In the genomic region with DNA sequence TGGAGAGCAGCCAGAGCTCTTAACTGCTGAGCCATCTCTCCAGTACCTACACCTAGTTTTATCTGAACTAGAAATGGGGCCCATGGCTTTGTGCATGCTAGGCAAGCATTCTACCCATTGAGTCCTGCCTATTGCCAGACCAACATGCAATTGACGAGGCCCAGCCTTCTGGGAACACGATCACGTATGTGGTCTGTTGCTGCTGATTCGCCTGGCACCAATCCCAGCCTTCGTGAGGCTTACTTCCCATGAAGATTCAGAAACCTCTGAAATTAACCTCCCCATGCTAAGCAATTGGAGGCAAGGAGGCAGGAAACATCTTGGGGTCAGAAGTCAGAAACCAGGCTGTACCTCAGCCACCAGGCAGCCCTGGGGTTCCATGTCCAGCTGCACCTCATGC, we compare ENCODE assay signal across 11 mouse cellular contexts. TPM values are rescaled to one million over a fixed set of nuclear protein-coding genes. Genes with fewer than 3 reads are reported as not detected.
A peak's percentile ranks its signal among the peaks of the same experiment; 100 is the strongest.
DNase-seq lines count a peak whose midpoint lies in the region; ATAC-seq and TF ChIP-seq lines count a peak whose summit lies in the region.
"Had no signal": no experiment of that assay in that cellular context is flagged by ENCODE, and none has a peak within 500 bp of the region (broad histone marks: within the 10 kb centered on the region; RNA-seq: fewer than 3 reads in every experiment).

No protein-coding gene starts in this region.

- no peak overlapping the region for H3K9ac ChIP-seq in kidney, postnatal 0 days (ENCODE audit: low read depth, low read length)
- H3K9ac ChIP-seq in embryonic facial prominence, embryonic 12.5 days, result no peak overlapping the region
- H3K9ac ChIP-seq in liver, embryonic 13.5 days, result no peak overlapping the region

- no peaks in the 10 kb centered on the region for H3K27me3 ChIP-seq in heart, embryonic 10.5 days (ENCODE audit: insufficient read depth, poor library complexity, severe bottlenecking)
- no peaks in the 10 kb centered on the region for H3K27me3 ChIP-seq in kidney, postnatal 0 days (ENCODE audit: insufficient read depth, low read length)
- H3K27me3 ChIP-seq in embryonic facial prominence, embryonic 12.5 days, result no peaks in the 10 kb centered on the region
- H3K27me3 ChIP-seq in liver, embryonic 13.5 days, result no peaks in the 10 kb centered on the region

- WGBS in heart, embryonic 10.5 days, result 87% methylated on average over 5 of the region's 5 CpGs
- 74% methylated on average over 5 of the region's 5 CpGs for WGBS in kidney, postnatal 0 days
- 45% methylated on average over 5 of the region's 5 CpGs for WGBS in embryonic facial prominence, embryonic 12.5 days
- 76% methylated on average over 5 of the region's 5 CpGs for WGBS in liver, embryonic 13.5 days (ENCODE audit: insufficient replicate concordance)

- intact Hi-C loops in heart, postnatal 36 days (cut with DNase I), result no loop called here

- no peak for TF ChIP-seq CTCF in kidney, postnatal 0 days (IDR thresholded peaks at IDR 0.05; ENCODE audit: low read depth)

- H3K4me2 ChIP-seq in kidney, postnatal 0 days (ENCODE audit: low read length), result no peak overlapping the region
- peak overlapping the region; percentile 19; the same call in 1 of the 2 replicates for H3K4me2 ChIP-seq in embryonic facial prominence, embryonic 12.5 days (replicated peaks)
- no peak overlapping the region for H3K4me2 ChIP-seq in liver, embryonic 13.5 days

- no peak overlapping the region for H3K4me3 ChIP-seq in heart, embryonic 10.5 days
- H3K4me3 ChIP-seq in kidney, postnatal 0 days (replicated peaks; ENCODE audit: low read depth, low read length), result no peak overlapping the region
- 0 out of 2 replicates have a peak overlapping the region, but pooled peaks have one; percentile 0 for H3K4me3 ChIP-seq in embryonic facial prominence, embryonic 12.5 days
- H3K4me3 ChIP-seq in liver, embryonic 13.5 days (replicated peaks), result no peak overlapping the region

- H3K4me1 ChIP-seq in heart, embryonic 10.5 days, result peaks cover 27% of the 10 kb centered on the region
- H3K4me1 ChIP-seq in kidney, postnatal 0 days (replicated peaks; ENCODE audit: insufficient read depth, low read length), result peaks cover 5% of the 10 kb centered on the region; the same call in 1 of the 2 replicates
- H3K4me1 ChIP-seq in embryonic facial prominence, embryonic 12.5 days, result peaks cover 17% of the 10 kb centered on the region
- H3K4me1 ChIP-seq in liver, embryonic 13.5 days (replicated peaks), result peaks cover 22% of the 10 kb centered on the region

- peaks cover 93% of the 10 kb centered on the region for H3K36me3 ChIP-seq in heart, embryonic 10.5 days
- H3K36me3 ChIP-seq in kidney, postnatal 0 days (ENCODE audit: insufficient read depth, low read length), result peaks cover 82% of the 10 kb centered on the region
- peaks cover 73% of the 10 kb centered on the region for H3K36me3 ChIP-seq in embryonic facial prominence, embryonic 12.5 days
- H3K36me3 ChIP-seq in liver, embryonic 13.5 days, result peaks cover 78% of the 10 kb centered on the region

- no peak for DNase-seq in heart, embryonic 10.5 days (ENCODE audit: low spot score)
- DNase-seq in heart, postnatal 36 days, result no peak
- no peak for DNase-seq in kidney, postnatal 0 days (ENCODE audit: low spot score)
- DNase-seq in kidney, adult 9 months, result no peak
- no peak for DNase-seq in liver, embryonic 13.5 days
- no peak for DNase-seq in adrenal gland, postnatal 25 days
- no peak for DNase-seq in cerebellum, adult 9-10 months
- DNase-seq: B cell, adult 2 months; kidney, postnatal 25 days had no signal

- no peak for ATAC-seq in kidney, postnatal 0 days (replicated peaks; ENCODE audit: low FRiP score, low read depth)
- ATAC-seq in embryonic facial prominence, embryonic 12.5 days (ENCODE audit: insufficient number of reproducible peaks, insufficient read depth, low FRiP score, low TSS enrichment), result no peak
- ATAC-seq in liver, embryonic 13.5 days (ENCODE audit: low read depth), result no peak

- H3K9me3 ChIP-seq in heart, embryonic 10.5 days, result no peaks in the 10 kb centered on the region
- no peaks in the 10 kb centered on the region for H3K9me3 ChIP-seq in kidney, postnatal 0 days (replicated peaks; ENCODE audit: low read length)
- H3K9me3 ChIP-seq in embryonic facial prominence, embryonic 12.5 days, result no peaks in the 10 kb centered on the region
- no peaks in the 10 kb centered on the region for H3K9me3 ChIP-seq in liver, embryonic 13.5 days (replicated peaks)

- peak overlapping the region; percentile 59 for H3K27ac ChIP-seq in heart, embryonic 10.5 days
- H3K27ac ChIP-seq in kidney, postnatal 0 days, result peak overlapping the region; percentile 60; the same call in 1 of the 2 replicates
- peak overlapping the region; percentile 86 for H3K27ac ChIP-seq in embryonic facial prominence, embryonic 12.5 days
- peak overlapping the region; percentile 34; the same call in 1 of the 2 replicates for H3K27ac ChIP-seq in liver, embryonic 13.5 days
- H3K27ac ChIP-seq: macrophage had no signal

RNA-seq across cellular contexts. Expression of a gene that starts 14.1 kb away (rescaled TPM):
- polyA plus RNA-seq in heart, embryonic 10.5 days (2016; fragmentation: Nextera tagmentation; extraction: Ambion mirVana), result 0.36 and 0.46 TPM in 2 replicates
- total RNA-seq in heart, postnatal 36 days (2021), result under 1 TPM; 0.27 to 0.75 TPM
- 9.4 and 9.8 TPM in 2 replicates for polyA plus RNA-seq in kidney, postnatal 0 days (2015; fragmentation: Nextera tagmentation; extraction: Ambion mirVana)
- 0.87 and 1.1 TPM in 2 replicates for polyA plus RNA-seq in embryonic facial prominence, embryonic 12.5 days (2016; fragmentation: Nextera tagmentation; extraction: Ambion mirVana)
- polyA plus RNA-seq in liver, embryonic 13.5 days (2015; fragmentation: Nextera tagmentation; extraction: Ambion mirVana), result 0.06 and 0.32 TPM in 2 replicates
- total RNA-seq in adrenal gland, postnatal 25 days (2021), result 0.86 and 2.5 TPM in 2 replicates

RNA-seq across cellular contexts. Expression of a gene that starts 18.4 kb away (rescaled TPM):
- 21.5 and 23.2 TPM in 2 replicates for polyA plus RNA-seq in heart, embryonic 10.5 days (2016; fragmentation: Nextera tagmentation; extraction: Ambion mirVana)
- total RNA-seq in heart, postnatal 36 days (2021), result 10 to 100 TPM; 53.7 to 62.4 TPM
- 31.0 and 33.2 TPM in 2 replicates for polyA plus RNA-seq in kidney, postnatal 0 days (2015; fragmentation: Nextera tagmentation; extraction: Ambion mirVana)
- polyA plus RNA-seq in embryonic facial prominence, embryonic 12.5 days (2016; fragmentation: Nextera tagmentation; extraction: Ambion mirVana), result 35.1 and 36.1 TPM in 2 replicates
- 11.5 and 11.8 TPM in 2 replicates for polyA plus RNA-seq in liver, embryonic 13.5 days (2015; fragmentation: Nextera tagmentation; extraction: Ambion mirVana)
- 120 and 146 TPM in 2 replicates for total RNA-seq in adrenal gland, postnatal 25 days (2021)

RNA-seq across cellular contexts. Expression of a gene that starts 28.1 kb away (rescaled TPM):
- 204 and 214 TPM in 2 replicates for polyA plus RNA-seq in heart, embryonic 10.5 days (2016; fragmentation: Nextera tagmentation; extraction: Ambion mirVana)
- 10 to 100 TPM; 25.2 to 28.3 TPM for total RNA-seq in heart, postnatal 36 days (2021)
- 197 and 212 TPM in 2 replicates for polyA plus RNA-seq in kidney, postnatal 0 days (2015; fragmentation: Nextera tagmentation; extraction: Ambion mirVana)
- polyA plus RNA-seq in embryonic facial prominence, embryonic 12.5 days (2016; fragmentation: Nextera tagmentation; extraction: Ambion mirVana), result 207 and 212 TPM in 2 replicates
- 61.3 and 64.3 TPM in 2 replicates for polyA plus RNA-seq in liver, embryonic 13.5 days (2015; fragmentation: Nextera tagmentation; extraction: Ambion mirVana)
- total RNA-seq in adrenal gland, postnatal 25 days (2021), result 42.3 and 48.8 TPM in 2 replicates

RNA-seq across cellular contexts. Expression of a gene that starts 34.4 kb away (rescaled TPM):
- polyA plus RNA-seq in heart, embryonic 10.5 days (2016; fragmentation: Nextera tagmentation; extraction: Ambion mirVana), result 221 and 253 TPM in 2 replicates
- 10 to 100 TPM; 15.8 to 17.2 TPM for total RNA-seq in heart, postnatal 36 days (2021)
- polyA plus RNA-seq in kidney, postnatal 0 days (2015; fragmentation: Nextera tagmentation; extraction: Ambion mirVana), result 110 and 128 TPM in 2 replicates
- polyA plus RNA-seq in embryonic facial prominence, embryonic 12.5 days (2016; fragmentation: Nextera tagmentation; extraction: Ambion mirVana), result 147 and 152 TPM in 2 replicates
- 291 and 294 TPM in 2 replicates for polyA plus RNA-seq in liver, embryonic 13.5 days (2015; fragmentation: Nextera tagmentation; extraction: Ambion mirVana)
- 25.7 and 29.5 TPM in 2 replicates for total RNA-seq in adrenal gland, postnatal 25 days (2021)

Comparison
In these comparisons a context has a peak if more than half of its experiments do, and no peak if none do; other contexts are left out.
1. H3K27ac ChIP-seq: peak in every context shown above with its lines; median percentile 86 in embryonic facial prominence, embryonic 12.5 days; 60 in kidney, postnatal 0 days; 59 in heart, embryonic 10.5 days; 34 in liver, embryonic 13.5 days.